Mouse (Mus musculus) heart, embryonic 13.5 days (tissue): ENCODE results near the gene Neu2. TPM values are rescaled to one million over a fixed set of nuclear protein-coding genes. Genes with fewer than 3 reads are reported as not detected.

Source experiments
- ATAC-seq: fragments of 200-750 bp; cut with Nextera tagmentation; 2 replicates; pipeline ENCODE4 v1.8.0; 2017; ENCODE audit warnings: moderate TSS enrichment; ENCODE audit not compliant: insufficient number of reproducible peaks, low FRiP score, low TSS enrichment; ENCODE audit errors: extremely low read depth
- H3K27ac ChIP-seq: fragments of 300-500 bp; sonication (generic); replicated peaks from 2 replicates; pipeline ENCODE4 v1.5.1; 2015; ENCODE audit warnings: moderate library complexity, mild to moderate bottlenecking, inconsistent platforms
- H3K27me3 ChIP-seq: fragments of 300-500 bp; sonication (generic); replicated peaks from 2 replicates; pipeline ENCODE4 v1.6.1; 2015; ENCODE audit warnings: mild to moderate bottlenecking, inconsistent platforms
- H3K36me3 ChIP-seq: fragments of 300-500 bp; sonication (generic); 2 replicates; pipeline ENCODE4 v1.6.1; 2015; ENCODE audit warnings: mild to moderate bottlenecking, inconsistent platforms
- H3K4me1 ChIP-seq: fragments of 300-500 bp; sonication (generic); 2 replicates; pipeline ENCODE4 v1.6.1; 2015; ENCODE audit warnings: inconsistent platforms
- H3K4me2 ChIP-seq: fragments of 300-500 bp; sonication (generic); 2 replicates; pipeline ENCODE4 v1.6.1; 2015; ENCODE audit warnings: inconsistent platforms, mild to moderate bottlenecking, moderate library complexity
- H3K4me3 ChIP-seq: fragments of 300-500 bp; sonication (generic); 2 replicates; pipeline ENCODE4 v1.5.1; 2015; ENCODE audit warnings: moderate library complexity, mild to moderate bottlenecking, inconsistent platforms
- H3K9ac ChIP-seq: fragments of 300-500 bp; sonication (generic); 2 replicates; pipeline ENCODE4 v1.6.1; 2015; ENCODE audit warnings: inconsistent platforms, mild to moderate bottlenecking, moderate library complexity
- H3K9me3 ChIP-seq: fragments of 300-500 bp; sonication (generic); 2 replicates; pipeline ENCODE4 v1.6.1; 2016; ENCODE audit warnings: inconsistent platforms
- WGBS: fragments of 180-500 bp; shearing (Covaris S2); methylation state at CpG from one replicate; pipeline ENCODE4 v1.1.7; 2015; ENCODE audit warnings: mixed read lengths; 5-methylcytosine and 5-hydroxymethylcytosine counted together
- polyA plus RNA-seq: library from polyadenylated mRNA; unstranded; fragments of >200 nt; fragmentation: Nextera tagmentation; extraction: Ambion mirVana; gene quantifications from 2 replicates; pipeline ENCODE4 v1.2.1, GENCODE M21; 2015

The Neu2 gene
- polyA plus RNA-seq, 1 experiment from 2014 or later: not detected

- Histone ChIP-seq H3K4me3 (no peak overlapping the region), H3K4me2 (no peak overlapping the region), H3K27ac (no peak overlapping the region), H3K4me1 (peaks cover 10% of the 10 kb centered on the region), H3K9me3 (no peaks in the 10 kb centered on the region), H3K9ac (no peak overlapping the region), H3K27me3 (peaks cover 79% of the 10 kb centered on the region), H3K36me3 (no peaks in the 10 kb centered on the region)
- WGBS: 54% methylated on average over 6 of the region's 6 CpGs
- ATAC-seq: no peak
Observed at GRCm38 (mm10) chr1:87507857-87508256, 1.8 kb upstream of the Neu2 start.

- peaks cover 81% of the 10 kb centered on the region for H3K27me3 ChIP-seq
- no peak for ATAC-seq
Observed at GRCm38 (mm10) chr1:87508591-87509560, 813 bp upstream of the Neu2 start.

GRCm38 (mm10) chr1:87510166-87510691 is 540 bp downstream of the Neu2 start:
- no peaks in the 10 kb centered on the region for H3K9me3 ChIP-seq
- peaks cover 10% of the 10 kb centered on the region for H3K4me1 ChIP-seq
- peak overlapping the region; percentile 71 for H3K4me3 ChIP-seq
- H3K27ac ChIP-seq: no peak overlapping the region
- peak; percentile 59; the same call in 1 of the 2 replicates for ATAC-seq
- H3K36me3 ChIP-seq: no peaks in the 10 kb centered on the region
- H3K27me3 ChIP-seq: peaks cover 69% of the 10 kb centered on the region
- 1% methylated on average over 52 of the region's 61 CpGs for WGBS
- H3K4me2 ChIP-seq: peak overlapping the region; percentile 99
- peak overlapping the region; percentile 80 for H3K9ac ChIP-seq

More at GRCm38 (mm10) chr1:87508591-87509560, 813 bp upstream of the Neu2 start:
- H3K9ac ChIP-seq: peak overlapping the region; percentile 80; the same call in 1 of the 2 replicates
- WGBS: 19% methylated on average over 26 of the region's 26 CpGs
- no peaks in the 10 kb centered on the region for H3K36me3 ChIP-seq
- peak overlapping the region; percentile 71 for H3K4me3 ChIP-seq
- no peaks in the 10 kb centered on the region for H3K9me3 ChIP-seq
- H3K4me1 ChIP-seq: peaks cover 10% of the 10 kb centered on the region
- H3K27ac ChIP-seq: no peak overlapping the region
- H3K4me2 ChIP-seq: peak overlapping the region; percentile 99

- no peak for ATAC-seq
- WGBS: 18% methylated on average over 5 of the region's 5 CpGs
- H3K4me3 ChIP-seq: peak overlapping the region; percentile 71; the same call in 1 of the 2 replicates
- H3K27me3 ChIP-seq: peaks cover 65% of the 10 kb centered on the region
- H3K9me3 ChIP-seq: no peaks in the 10 kb centered on the region
- no peaks in the 10 kb centered on the region for H3K36me3 ChIP-seq
- no peak overlapping the region for H3K27ac ChIP-seq
- H3K4me1 ChIP-seq: peaks cover 10% of the 10 kb centered on the region
- peak overlapping the region; percentile 99 for H3K4me2 ChIP-seq
- H3K9ac ChIP-seq: no peak overlapping the region
Observed at GRCm38 (mm10) chr1:87510845-87511244, 1.2 kb downstream of the Neu2 start.

- Histone ChIP-seq H3K36me3 (no peaks in the 10 kb centered on the region), H3K9me3 (no peaks in the 10 kb centered on the region), H3K9ac (no peak overlapping the region), H3K4me2 (peak overlapping the region; percentile 25), H3K4me1 (no peaks in the 10 kb centered on the region), H3K4me3 (no peak overlapping the region), H3K27me3 (no peaks in the 10 kb centered on the region), H3K27ac (no peak overlapping the region)
- ATAC-seq: no peak
Observed at GRCm38 (mm10) chr1:87520467-87520866, 10.8 kb downstream of the Neu2 start.

DNA sequence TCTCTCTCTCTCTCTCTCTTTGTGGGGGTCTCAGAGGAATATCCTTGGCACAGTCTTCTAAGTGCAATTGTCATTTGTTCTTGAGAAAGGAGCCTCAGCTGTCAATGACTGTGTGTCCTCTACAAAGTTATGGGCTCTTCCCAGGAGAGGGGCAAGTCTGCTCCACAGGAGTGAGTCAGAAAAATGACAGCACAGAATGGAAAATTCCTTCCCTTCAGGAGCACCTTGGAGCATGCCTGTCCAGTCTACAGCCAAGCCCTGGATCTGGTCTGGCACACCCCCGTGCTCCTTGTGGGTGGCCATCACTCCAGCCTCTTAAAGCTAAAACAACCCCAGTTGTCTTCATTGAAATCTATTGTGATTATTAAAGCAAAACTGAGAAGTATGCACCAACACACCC is 11.8 kb downstream of the Neu2 start:
- Histone ChIP-seq H3K9ac (no peak overlapping the region), H3K4me3 (no peak overlapping the region), H3K4me1 (no peaks in the 10 kb centered on the region), H3K27ac (no peak overlapping the region), H3K27me3 (no peaks in the 10 kb centered on the region), H3K4me2 (no peak overlapping the region), H3K9me3 (no peaks in the 10 kb centered on the region), H3K36me3 (no peaks in the 10 kb centered on the region)
- 56% methylated on average over 1 of the region's 1 CpGs for WGBS
- ATAC-seq: no peak

GRCm38 (mm10) chr1:87525041-87525440 is 15.4 kb downstream of the Neu2 start:
- no peaks in the 10 kb centered on the region for H3K9me3 ChIP-seq
- no peak for ATAC-seq
- H3K4me3 ChIP-seq: no peak overlapping the region
- H3K27ac ChIP-seq: no peak overlapping the region
- 83% methylated on average over 7 of the region's 7 CpGs for WGBS
- no peak overlapping the region for H3K4me2 ChIP-seq
- H3K36me3 ChIP-seq: no peaks in the 10 kb centered on the region
- no peaks in the 10 kb centered on the region for H3K4me1 ChIP-seq
- no peak overlapping the region for H3K9ac ChIP-seq
- H3K27me3 ChIP-seq: 0 out of 2 replicates have a peak, but pooled peaks cover 7% of the 10 kb centered on the region

- no peak overlapping the region for H3K4me3 ChIP-seq
- H3K36me3 ChIP-seq: no peaks in the 10 kb centered on the region
- 76% methylated on average over 9 of the region's 9 CpGs for WGBS
- H3K4me1 ChIP-seq: no peaks in the 10 kb centered on the region
- no peak for ATAC-seq
- H3K27ac ChIP-seq: no peak overlapping the region
- no peak overlapping the region for H3K9ac ChIP-seq
- H3K4me2 ChIP-seq: no peak overlapping the region
- H3K27me3 ChIP-seq: 0 out of 2 replicates have a peak, but pooled peaks cover 7% of the 10 kb centered on the region
- H3K9me3 ChIP-seq: no peaks in the 10 kb centered on the region
Observed at GRCm38 (mm10) chr1:87527191-87527590, 17.5 kb downstream of the Neu2 start.

DNA sequence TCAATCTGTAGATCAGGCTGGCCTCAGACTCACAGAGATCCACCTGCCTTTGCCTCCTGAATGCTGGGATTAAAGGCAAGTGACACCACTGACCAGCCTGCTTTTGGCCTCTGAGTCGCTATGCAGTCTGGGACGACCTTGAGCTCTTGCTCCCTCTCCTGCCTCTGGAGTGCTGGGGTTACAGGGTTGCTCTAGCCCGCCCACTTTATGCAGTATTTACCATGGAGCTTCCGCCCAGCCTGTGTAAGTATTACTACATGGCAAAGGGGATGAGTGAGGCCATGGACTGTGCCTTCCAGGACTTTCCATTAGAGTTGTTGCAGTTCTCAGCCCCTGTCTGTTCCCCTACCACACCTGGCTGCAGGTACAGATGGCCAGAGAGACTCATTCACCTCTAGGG is 22.7 kb downstream of the Neu2 start:
- Histone ChIP-seq H3K36me3 (no peaks in the 10 kb centered on the region), H3K4me3 (no peak overlapping the region), H3K27ac (no peak overlapping the region), H3K9ac (no peak overlapping the region), H3K4me2 (no peak overlapping the region), H3K9me3 (no peaks in the 10 kb centered on the region), H3K4me1 (no peaks in the 10 kb centered on the region), H3K27me3 (0 out of 2 replicates have a peak, but pooled peaks cover 7% of the 10 kb centered on the region)
- ATAC-seq: no peak
- WGBS: 63% methylated on average over 4 of the region's 4 CpGs

GRCm38 (mm10) chr1:87534118-87534517 is 24.4 kb downstream of the Neu2 start:
- 78% methylated on average over 3 of the region's 3 CpGs for WGBS
- ATAC-seq: no peak

DNA sequence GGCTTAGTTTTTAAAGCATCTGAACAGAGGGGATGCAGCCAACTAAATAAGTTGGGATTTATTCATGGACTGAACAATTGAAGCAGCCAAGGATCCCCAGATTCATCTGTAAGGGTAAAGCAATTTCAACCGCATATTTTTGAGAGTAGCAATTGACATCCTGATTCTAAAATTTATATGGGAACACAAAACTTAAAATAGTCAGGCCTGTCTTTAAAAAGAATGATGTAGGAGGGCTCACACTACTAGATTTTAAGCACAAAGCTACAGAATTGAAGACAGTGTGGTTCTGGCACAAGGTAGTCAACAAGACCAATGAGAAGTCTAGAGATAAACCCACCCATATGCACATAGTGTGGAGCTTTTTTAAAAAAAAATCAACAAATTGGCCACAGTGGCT is 27.3 kb downstream of the Neu2 start:
- ATAC-seq: no peak
- Histone ChIP-seq H3K4me1 (no peaks in the 10 kb centered on the region), H3K4me2 (no peak overlapping the region), H3K4me3 (no peak overlapping the region), H3K27me3 (peaks cover 9% of the 10 kb centered on the region), H3K36me3 (no peaks in the 10 kb centered on the region), H3K27ac (no peak overlapping the region), H3K9ac (no peak overlapping the region), H3K9me3 (no peaks in the 10 kb centered on the region)
- 78% methylated on average over 1 of the region's 1 CpGs for WGBS

More at GRCm38 (mm10) chr1:87534118-87534517, 24.4 kb downstream of the Neu2 start:
- Histone ChIP-seq H3K4me3 (no peak overlapping the region), H3K27me3 (no peaks in the 10 kb centered on the region), H3K27ac (no peak overlapping the region), H3K9ac (no peak overlapping the region), H3K9me3 (no peaks in the 10 kb centered on the region), H3K36me3 (no peaks in the 10 kb centered on the region), H3K4me2 (no peak overlapping the region), H3K4me1 (no peaks in the 10 kb centered on the region)
